Mouse (Mus musculus): ENCODE results near the gene Atp8b2.

Gene Atp8b2

DNA sequence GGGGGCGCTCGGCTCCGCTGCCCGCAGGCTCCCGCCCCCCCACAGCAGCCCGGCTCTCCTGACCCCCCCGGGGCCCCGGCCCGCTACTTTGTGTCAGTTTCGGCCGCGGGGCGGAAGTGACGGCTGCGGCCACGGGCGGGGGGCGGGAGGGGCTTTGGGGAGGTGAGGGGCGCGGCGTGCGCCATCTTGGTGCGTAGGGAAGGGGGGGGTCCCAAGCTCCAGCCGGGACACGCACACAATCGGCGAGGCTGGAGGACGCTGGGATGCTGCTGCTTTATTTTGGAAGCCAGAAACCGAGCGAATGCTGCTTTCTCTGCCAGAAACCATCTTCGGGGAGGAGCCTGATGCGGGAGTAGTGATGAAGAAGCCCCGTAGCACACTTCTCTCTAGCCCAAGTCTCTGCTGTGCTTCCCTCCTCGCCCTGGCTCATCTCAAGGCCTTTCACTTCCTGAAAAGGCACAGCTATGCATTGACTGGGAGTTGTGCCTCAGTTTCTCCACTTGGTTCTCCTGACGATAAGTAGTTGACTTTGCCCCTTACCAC, at the start of gene Atp8b2:
TSS of gene Atp8b2 (minus strand) at position 288 of the 543 bp plus-strand sequence.
- DNase-seq (ENCODE audit: low spot score): peak; percentile 83

DNA sequence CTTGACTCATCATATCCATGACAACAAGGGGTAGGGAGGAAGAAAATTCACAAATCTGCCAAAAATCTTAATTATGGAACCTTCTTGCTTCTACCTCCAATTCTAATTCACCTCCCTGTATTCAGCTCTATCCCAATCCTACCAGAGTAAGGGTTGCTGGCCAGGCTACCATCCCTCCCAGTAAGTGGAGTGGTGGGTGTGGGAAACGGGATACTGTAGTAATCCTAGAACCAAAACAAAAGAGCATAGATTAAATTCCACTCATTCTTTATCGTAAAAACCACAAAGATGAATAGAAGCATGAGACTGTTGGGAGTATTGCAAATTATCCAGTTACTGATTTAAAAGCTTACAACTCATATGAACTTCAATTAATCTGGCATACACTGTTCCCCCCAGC, 47.0 kb upstream of the Atp8b2 start:
- no peak for DNase-seq (ENCODE audit: low spot score)

DNA sequence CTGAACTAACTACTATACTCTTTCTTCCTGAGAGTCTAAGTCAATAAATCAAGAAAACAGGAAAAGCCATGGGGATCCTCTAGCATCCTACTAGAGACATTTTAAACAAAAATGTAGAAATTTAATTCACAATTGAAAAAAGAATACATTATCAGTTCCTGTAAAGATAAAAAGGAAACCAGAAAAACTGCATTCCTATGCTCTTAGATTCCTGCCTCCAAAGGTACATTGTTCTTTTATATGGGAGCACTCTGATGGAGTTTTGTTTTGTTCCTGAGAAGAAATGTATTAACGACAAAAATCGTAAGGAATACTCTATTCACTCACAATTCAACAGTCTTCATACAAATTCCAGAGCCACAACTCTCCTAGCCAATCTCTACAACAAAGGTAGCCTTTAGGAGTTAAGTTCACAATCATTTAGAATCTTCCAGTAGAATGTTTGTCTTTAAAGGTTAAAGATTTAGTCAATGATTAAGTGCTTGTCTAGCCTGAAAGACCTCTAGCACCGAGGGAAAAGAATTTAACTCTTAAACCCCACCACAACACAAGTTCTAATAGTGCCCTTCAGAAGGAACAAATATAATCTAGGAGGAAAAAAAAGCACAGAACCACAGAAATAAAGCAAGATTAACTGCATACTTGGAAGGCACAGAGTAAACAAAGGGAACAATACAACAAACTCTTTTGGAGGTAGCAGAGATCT, 40.9 kb upstream of the Atp8b2 start:
- DNase-seq (ENCODE audit: low spot score): no peak

DNA sequence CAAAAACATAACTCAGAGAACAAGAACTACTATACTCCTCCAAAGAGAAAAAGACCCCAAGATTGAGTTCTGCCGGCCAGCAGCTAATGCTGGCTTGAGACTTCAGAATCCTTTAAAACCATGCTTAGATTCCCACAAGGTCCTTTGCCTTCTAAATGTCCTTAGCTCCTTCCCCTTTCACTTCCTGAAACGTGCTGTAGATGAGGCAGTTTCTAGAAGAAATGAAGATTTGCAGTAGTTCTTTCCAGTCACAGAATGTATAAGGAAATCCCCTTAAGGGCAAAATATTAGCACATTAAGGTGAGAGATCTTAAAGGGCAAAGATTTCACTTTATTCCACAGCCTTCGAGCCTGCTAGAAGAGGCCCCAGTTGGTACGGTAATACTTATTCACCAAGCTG, 36.5 kb upstream of the Atp8b2 start:
- DNase-seq (ENCODE audit: low spot score): no peak

DNA sequence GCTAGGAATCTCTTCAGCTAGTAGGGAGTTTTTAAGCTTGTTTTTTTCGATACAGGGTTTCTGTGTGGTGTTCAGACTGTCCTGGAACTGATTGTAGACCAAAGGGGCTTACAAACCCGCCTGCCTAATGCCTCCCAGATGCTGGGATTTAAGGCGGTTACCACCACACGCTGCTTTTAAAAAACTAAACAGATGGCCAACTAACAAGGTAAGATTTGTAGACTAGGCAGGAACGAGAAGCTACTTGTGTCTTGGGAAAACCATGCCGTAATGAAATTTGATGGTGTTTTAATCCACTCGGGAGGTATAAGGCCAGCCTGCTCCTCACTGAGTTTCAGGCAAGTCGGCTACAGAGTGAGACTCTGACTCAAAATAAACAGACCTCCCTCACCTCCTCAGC, 35.8 kb upstream of the Atp8b2 start:
- peak; percentile 64 for DNase-seq (ENCODE audit: low spot score)

DNA sequence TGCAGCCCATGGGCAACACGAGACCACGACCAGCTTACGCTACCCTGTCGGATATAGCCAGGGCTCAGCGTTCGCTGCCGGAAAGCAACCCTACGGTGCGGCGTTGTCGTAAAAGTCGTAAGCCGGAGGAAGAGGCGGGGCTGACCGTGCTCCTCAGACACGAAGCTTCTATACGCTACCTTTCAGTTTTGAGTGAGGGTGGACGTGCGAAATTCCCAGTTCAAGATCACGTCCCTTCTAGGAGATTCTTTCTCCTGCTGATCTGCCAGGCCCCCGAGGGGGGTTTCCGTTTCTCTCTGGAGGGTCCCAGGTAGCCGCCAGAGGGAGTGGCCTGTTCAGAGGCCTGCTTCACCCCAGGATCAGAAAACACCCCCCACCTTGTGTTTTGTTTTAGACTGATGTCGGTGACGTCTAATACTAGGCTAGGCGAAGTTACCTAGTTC, 35.3 kb upstream of the Atp8b2 start, which contains the start of gene Hax1:
TSS of gene Hax1 (minus strand) at position 169 of the 443 bp plus-strand sequence.
- DNase-seq (ENCODE audit: low spot score): peak; percentile 99

DNA sequence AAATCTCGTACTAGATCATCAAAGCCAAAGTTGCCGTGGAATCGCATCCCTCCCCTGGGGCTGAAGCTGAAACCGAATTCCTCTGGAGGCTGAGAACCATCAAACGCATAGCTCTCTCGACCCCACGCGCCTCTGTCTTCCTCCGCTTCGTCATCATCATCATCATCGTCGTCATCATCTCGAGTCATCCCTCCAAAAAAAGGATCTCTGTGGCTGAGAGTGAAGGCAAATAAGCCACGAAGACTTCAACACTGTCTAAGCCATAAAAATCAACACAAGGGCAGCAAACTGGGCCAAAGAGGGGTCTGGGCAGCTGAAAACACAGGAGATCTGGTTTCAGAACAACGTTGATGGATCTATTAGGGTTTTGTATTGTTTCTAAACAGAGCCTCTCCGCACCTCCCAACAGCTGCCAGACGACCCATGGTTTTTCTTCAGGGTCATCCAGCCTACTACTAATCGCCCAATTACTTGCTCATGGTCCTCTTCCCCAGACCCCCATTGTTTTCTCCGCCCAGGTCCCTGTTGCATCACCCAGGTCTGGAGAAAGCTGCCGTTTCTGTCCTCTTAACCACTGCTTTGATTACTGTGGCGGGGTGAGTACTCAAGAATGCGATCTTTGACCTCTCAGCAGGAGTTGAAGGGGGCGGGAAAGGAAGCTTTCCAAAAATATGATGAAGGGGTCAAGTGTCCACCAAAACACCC, 34.6 kb upstream of the Atp8b2 start:
- DNase-seq (ENCODE audit: low spot score): peak; percentile 77

DNA sequence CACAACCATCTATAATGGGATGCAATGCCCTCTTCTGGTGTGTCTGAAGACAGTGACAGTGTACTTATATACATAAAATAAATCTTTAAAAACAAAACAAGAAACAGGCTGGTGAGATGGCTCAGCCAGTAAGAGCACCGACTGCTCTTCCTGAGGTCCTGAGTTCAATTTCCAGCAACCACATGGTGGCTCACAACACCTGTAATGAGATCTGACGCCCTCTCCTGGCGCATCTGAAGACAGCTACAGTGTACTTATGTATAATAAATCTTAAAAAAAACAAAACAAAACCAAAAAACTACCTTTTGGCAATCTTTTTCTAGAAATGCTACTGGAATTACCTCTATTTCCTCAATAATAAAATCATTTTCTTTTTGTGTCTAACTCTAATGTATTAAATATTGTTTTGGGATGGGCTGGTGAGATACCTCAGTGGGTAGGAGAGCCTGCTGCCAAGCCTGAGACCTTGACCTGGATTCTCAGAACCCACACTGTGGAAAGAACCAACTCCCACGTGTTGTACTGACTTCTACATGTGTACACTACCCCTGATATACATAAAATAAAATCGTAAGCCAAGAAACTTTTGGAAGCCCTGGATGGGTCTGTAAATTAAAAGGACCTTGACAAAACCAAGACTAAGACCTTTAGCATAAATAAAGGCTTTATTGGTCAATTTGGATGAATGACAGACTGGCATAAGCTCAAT, 31.7 kb upstream of the Atp8b2 start:
- DNase-seq (ENCODE audit: low spot score): no peak

DNA sequence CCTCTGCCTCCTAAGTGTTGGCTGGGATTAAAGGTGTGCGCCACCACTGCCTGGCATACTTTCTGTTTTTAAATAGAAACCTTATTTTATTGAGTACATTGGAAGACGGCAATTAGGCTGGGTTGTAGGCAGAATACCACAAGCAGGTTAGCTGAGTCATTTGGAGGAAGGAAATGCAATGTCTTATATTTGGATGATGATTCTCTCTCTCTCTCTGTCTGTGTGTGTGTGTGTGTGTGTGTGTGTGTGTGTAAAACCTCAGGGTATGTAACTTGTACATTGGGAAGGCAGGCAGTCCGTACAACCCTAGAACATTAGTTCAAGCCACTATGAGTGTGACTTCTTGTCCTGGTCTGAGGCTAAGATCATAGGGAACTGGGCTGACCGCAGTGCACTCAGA, 24.5 kb upstream of the Atp8b2 start:
- no peak for DNase-seq (ENCODE audit: low spot score)

DNA sequence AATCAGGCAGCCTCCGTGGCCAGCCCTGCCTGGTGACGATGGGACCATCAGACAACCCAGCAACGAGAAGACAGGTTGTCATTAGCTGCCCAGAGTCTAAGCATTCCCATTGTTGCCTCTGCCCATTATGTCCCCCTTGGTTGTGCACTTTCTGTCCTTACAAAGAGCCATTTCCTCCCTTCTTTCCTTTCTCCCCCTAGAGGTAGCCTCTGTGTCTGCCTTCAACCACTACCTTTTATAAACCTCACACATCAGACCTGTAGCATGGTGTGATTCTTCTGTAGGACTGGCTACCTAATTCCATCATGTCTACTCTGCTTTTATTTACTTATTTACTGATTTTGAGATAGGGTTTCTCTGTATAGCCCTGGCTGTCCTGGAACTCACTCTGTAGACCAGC, 23.9 kb upstream of the Atp8b2 start:
- DNase-seq (ENCODE audit: low spot score): no peak

DNA sequence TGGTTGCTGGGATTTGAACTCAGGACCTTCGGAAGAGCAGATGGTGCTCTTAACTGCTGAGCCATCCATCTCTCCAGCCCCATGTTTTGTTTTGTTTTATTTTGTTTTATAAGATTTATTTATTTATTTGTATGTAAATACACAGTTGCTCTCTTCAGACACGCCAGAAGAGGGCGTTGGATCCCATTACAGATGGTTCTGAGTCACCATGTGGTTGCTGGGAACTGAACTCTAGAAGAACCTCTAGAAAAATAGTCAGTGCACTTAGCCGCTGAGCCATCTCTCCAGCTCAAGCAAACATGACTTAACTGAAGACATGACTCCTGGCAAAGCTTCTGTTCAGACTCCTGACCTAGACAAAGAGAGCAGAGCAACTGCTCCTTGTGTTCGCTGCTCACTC, 19.1 kb upstream of the Atp8b2 start:
- no peak for DNase-seq (ENCODE audit: low spot score)

DNA sequence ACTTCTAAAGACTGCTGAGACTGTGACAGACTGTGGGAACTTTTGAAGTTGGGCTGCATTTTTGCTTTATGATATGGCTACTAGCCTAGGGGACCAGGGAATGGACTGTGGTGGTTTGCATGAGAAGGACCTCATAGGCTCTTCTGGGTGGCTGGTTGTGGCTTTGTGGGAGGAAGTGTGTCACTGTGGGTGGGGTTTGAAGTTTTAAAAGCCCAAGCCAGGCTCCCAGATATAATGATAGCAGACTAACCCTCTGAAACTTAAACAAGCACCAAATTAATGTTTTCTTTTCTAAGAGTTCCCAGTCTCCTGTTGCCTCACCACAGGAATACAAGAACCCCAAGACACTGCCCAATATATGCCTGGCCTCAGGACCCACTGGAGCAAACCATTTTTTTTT, 13.6 kb upstream of the Atp8b2 start:
- no peak for DNase-seq (ENCODE audit: low spot score)

DNA sequence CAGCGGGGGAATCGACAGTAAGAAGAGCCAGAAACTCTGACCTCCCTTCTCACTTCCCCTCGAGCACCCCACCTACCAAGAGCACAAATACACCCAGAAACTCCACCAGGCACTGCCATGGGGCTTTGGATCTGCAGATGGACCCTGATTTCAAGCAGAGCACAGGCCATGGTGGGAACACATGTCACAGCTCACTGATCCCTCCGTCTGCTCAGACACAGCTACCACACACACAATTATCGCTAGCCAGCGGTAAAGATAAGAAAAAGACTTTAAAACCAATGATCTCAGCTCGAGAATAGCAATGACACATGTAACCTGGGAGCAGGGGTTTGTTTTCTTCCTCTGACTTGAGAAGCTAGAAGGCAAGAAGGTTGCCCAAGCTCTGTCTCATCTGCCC, 5.2 kb upstream of the Atp8b2 start:
- no peak for DNase-seq (ENCODE audit: low spot score)

DNA sequence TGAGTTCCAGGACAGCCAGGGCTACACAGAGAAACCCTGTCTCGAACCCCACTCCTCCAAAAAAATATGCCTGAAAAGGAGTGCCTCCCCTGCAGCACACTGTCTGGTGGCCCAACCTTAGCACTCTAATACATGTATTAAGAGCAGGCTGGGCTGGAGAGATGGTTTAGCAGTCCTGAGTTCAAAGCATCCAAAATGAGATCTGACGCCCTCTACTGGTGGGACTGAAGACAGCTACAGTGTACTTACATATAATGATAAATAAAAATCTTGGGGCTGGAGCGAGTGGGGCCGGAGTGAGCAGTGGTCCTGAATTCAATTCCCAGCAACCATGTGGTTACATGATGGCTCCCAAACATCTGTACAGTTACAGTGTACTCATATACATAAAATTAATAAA, 3.6 kb upstream of the Atp8b2 start:
- DNase-seq (ENCODE audit: low spot score): peak; percentile 51

DNA sequence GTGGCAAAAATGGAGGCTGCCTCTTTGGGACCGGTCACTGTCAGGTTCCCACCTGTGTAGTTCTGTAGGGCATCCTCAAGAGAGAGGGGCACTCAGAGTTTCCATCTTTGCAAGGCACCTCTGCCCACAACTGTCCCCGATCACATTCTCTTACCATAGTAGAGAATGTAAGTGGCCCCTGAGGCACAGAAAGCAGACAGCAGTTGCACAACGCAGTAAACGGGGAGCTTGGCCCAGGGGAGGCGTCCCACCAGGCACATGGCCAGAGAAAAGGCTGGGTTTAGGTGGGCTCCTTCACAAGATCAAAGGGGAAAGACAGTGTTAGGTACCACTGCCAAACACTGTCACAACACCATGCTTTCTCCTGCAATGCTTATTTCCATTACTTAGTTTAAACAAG, 2.7 kb upstream of the Atp8b2 start:
- DNase-seq (ENCODE audit: low spot score): no peak

DNA sequence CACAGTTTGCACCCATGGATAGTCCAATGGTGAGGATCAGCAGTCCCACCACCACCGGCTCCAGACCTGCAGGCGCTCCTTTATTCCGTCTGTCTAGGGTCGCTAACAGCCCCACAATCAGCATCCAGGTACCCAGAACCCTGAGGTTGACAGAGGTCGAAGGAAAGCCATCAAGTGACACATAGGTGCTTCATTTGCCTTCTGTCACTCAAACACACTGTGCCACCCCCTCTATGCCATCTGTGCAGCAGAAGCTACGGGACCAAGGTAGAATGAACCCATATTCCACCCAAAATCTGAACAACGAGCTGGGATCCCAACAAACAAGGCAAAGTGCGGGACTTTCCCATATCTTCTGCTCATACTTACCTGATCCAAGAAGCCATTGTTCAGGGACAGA, 2.2 kb upstream of the Atp8b2 start:
- no peak for DNase-seq (ENCODE audit: low spot score)

DNA sequence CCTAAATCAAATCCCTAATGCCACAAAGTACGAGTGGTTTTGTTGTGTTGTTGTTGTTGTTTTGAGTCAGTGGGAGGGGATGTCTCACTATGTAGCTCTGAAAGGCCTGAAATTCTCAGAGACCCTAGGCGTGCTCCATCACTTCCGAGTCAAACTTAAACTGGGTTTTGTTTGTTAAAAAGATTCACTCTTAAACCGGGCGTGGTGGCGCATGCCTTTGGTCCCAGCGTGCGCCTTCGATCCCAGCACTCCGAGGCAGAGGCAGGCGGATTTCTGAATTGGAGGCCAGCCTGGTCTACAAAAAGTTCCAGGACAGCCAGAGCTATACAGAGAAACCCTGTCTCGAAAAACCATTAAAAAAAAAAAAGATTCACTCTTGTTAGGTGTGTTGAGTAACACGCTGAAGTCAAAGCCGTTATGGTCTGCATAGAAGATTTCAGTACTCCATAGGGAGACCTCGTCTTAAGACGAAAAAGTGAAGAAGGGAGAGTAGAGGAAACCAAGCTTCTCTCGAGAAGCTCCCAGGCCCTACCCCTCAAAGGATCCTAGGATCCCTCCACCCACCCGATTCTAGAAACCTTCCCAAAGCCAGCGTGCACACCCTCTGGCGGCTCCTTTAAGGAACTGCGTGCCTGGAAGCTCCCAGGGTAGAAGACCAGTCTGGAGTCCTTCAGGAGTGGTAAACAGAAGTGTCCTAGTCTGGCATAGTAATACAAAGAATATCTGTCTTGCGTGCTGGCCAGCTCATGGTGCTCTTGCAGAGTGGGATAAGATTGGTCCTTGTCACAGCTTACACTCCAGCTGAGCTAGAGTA, 825 bp upstream of the Atp8b2 start:
- DNase-seq (ENCODE audit: low spot score): peak; percentile 83

DNA sequence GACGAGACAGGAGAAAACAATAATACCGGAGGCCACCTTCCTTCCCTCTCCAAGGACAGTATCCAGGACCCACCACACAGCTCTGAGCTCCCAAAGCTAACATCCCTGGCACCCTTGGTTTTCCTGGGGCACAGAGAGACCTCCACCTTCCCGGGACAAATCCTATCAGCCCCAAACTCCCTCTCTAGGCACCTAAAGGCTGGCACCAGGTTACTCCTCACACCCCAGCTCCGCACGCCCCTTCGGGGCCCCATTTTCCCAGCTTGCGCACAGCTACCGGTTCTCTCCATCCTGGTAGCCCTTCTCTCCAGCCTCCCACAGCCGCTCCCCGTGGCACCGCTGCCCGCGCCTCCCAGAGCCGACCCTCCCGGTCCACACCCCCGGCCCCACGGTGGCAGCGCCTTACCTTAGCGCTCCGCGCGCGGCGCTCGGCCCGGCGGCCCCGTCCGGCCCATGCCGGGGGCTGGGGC, 522 bp downstream of the Atp8b2 start:
- DNase-seq (ENCODE audit: low spot score): peak; percentile 44

DNA sequence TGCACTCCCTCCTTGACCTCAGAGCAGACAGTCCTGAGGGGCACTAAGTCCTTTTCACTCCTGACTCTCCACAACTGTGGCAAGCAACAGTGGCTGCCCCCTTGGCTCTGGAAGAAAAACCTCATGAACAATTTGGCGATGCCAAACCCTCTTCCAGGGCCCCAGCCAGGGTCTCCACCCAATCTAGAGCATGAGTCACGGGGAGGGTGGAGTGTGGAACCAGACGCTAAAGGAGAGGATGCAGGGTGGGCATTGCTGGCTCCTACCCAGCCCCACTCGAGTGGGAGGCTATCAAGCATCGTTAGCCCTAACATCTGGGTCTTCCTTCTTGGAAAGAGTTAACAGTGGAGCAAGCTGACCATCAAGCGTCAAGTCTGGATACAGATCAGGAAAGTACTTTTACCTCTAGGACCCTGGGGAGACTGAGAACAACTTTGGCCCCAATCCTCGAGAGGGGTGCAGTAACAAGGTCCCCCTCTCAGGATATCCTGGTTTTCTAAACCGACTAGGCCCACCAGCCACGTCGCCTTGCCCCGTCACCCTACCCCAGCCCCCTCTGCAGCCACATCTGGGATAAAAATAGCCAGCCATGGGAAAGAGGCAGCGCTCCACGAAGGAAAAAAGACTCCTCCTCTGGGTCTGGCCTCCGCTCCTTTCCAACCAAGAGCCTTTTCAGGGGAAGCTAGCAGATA, 1.1 kb downstream of the Atp8b2 start:
- peak; percentile 9 for DNase-seq (ENCODE audit: low spot score)

DNA sequence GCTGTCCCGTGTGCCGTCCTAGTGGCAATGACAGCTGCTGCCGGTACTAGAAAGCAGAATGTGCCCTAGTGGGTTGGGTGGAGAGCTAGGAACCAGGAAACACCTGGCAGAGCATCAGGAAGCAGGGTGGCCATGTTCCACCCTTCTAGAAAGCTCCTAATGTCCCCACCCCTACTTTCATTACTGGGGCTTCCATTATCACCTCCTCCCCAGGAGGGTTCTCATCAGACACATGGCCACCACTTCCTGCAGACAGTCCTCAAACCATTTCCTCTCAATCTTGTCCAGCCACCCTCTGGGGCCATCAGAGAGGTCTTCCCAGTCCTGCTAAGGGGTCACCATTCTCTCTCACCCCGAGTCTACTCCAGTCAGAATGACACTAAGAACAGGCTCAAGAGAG, 1.9 kb downstream of the Atp8b2 start:
- no peak for DNase-seq (ENCODE audit: low spot score)

DNA sequence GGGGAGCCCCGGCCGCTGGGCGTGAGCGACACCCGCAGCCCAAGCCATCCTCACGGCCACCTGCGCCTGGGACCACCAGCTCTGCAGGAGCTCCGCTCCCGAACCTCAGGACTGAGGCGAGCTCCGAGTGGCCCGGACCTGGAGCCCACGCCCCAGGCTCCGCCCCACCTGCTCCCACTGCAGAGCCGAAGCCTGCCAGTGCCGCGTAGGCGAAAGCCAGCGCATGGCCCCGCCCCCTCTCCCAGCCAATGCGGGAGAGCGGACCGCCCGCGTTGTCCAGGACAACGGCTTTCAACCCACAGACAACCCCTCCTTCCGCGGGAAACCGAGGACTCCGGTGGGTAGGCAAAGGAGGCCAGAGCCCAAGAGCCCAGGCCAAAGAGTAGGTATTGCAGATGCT, 2.8 kb downstream of the Atp8b2 start:
- DNase-seq (ENCODE audit: low spot score): peak; percentile 91

Measured in embryo, embryonic 10 days (tissue).